Mouse (Mus musculus) adrenal gland, postnatal 25 days (tissue): ENCODE data around the gene Rab19. TPM values are rescaled to one million over a fixed set of nuclear protein-coding genes. Genes with fewer than 3 reads are reported as not detected.
A peak's percentile ranks its signal among the peaks of the same experiment; 100 is the strongest.
"Not testable (repeated sequence)": the region's sequence is repeated elsewhere in the genome, so short reads cannot be mapped to it uniquely, and the experiment has no call there.

Experiments used
- DNase-seq: peaks from one replicate; pipeline ENCODE4 v3.0.0; 2021; ENCODE audit warnings: mixed read lengths
- long read RNA-seq: library from polyadenylated mRNA; stranded (forward); transcript quantifications from one replicate; pipeline ENCODE4 v2.0.0, GENCODE M21; 2021
- total RNA-seq: library from RNA; stranded (reverse); gene quantifications from 2 replicates; pipeline ENCODE4 v1.2.3, GENCODE M21; 2021

Rab19 gene
- total RNA-seq = 0.52 and 1.2 TPM in 2 replicates
- long read RNA-seq = 0 reads

GRCm38 (mm10) chr6:39381125-39381880, at the start of gene Rab19:
Gene Rab19, plus strand, starts transcription at chr6:39381175.
- peak; percentile 5 for DNase-seq

GRCm38 (mm10) chr6:39331998-39332700, 48.8 kb upstream of the Rab19 start:
- no peak for DNase-seq

GRCm38 (mm10) chr6:39334224-39334623, 46.8 kb upstream of the Rab19 start:
- no peak for DNase-seq

GRCm38 (mm10) chr6:39334873-39335272, 46.1 kb upstream of the Rab19 start:
- DNase-seq = no peak

- DNase-seq = no peak
Observed at GRCm38 (mm10) chr6:39338359-39338758, 42.6 kb upstream of the Rab19 start.

GRCm38 (mm10) chr6:39341798-39342197, 39.2 kb upstream of the Rab19 start:
- peak; percentile 19 for DNase-seq

- DNase-seq = peak; percentile 87
Observed at GRCm38 (mm10) chr6:39344020-39344419, 37.0 kb upstream of the Rab19 start.

GRCm38 (mm10) chr6:39345430-39345829, 35.5 kb upstream of the Rab19 start:
- no peak for DNase-seq

GRCm38 (mm10) chr6:39346991-39347501, 33.9 kb upstream of the Rab19 start:
- DNase-seq = no peak

GRCm38 (mm10) chr6:39347880-39348814, 32.8 kb upstream of the Rab19 start:
- no peak for DNase-seq

GRCm38 (mm10) chr6:39348946-39349345, 32.0 kb upstream of the Rab19 start:
- DNase-seq = no peak

- not testable (repeated sequence) for DNase-seq
Observed at GRCm38 (mm10) chr6:39359207-39359606, 21.8 kb upstream of the Rab19 start.

- DNase-seq = no peak
Observed at GRCm38 (mm10) chr6:39362684-39363083, 18.3 kb upstream of the Rab19 start.

- DNase-seq = no peak
Observed at GRCm38 (mm10) chr6:39369631-39370030, 11.3 kb upstream of the Rab19 start.

- no peak for DNase-seq
Observed at GRCm38 (mm10) chr6:39372042-39372441, 8.9 kb upstream of the Rab19 start.

- DNase-seq = no peak
Observed at GRCm38 (mm10) chr6:39372727-39373126, 8.2 kb upstream of the Rab19 start.

GRCm38 (mm10) chr6:39373301-39373955, 7.5 kb upstream of the Rab19 start:
- DNase-seq = no peak

- no peak for DNase-seq
Observed at GRCm38 (mm10) chr6:39376775-39377174, 4.2 kb upstream of the Rab19 start.

GRCm38 (mm10) chr6:39377311-39377827, 3.6 kb upstream of the Rab19 start, which contains the start of gene Slc37a3:
Gene Slc37a3, minus strand, starts transcription at chr6:39377675.
- DNase-seq = peak; percentile 89

- DNase-seq = not testable (repeated sequence)
Observed at GRCm38 (mm10) chr6:39378161-39378835, 2.7 kb upstream of the Rab19 start.

- DNase-seq = no peak
Observed at GRCm38 (mm10) chr6:39379224-39379623, 1.8 kb upstream of the Rab19 start.
